In genomic region chr11:100700710-100701109, GRCm38 (mm10) we compare ENCODE assay signal across 12 mouse cellular contexts. TPM values are rescaled to one million over a fixed set of nuclear protein-coding genes. Genes with fewer than 3 reads are reported as not detected.
DNase-seq lines count a peak whose midpoint lies in the region; ATAC-seq and TF ChIP-seq lines count a peak whose summit lies in the region.
"Had no signal": no experiment of that assay in that cellular context is flagged by ENCODE, and none has a peak within 500 bp of the region (broad histone marks: within the 10 kb centered on the region; RNA-seq: fewer than 3 reads in every experiment).

No protein-coding gene starts in this region.

- intact Hi-C loops in heart, adult 2 months (cut with DNase I): no loop called here

- no peak overlapping the region for H3K9ac ChIP-seq in heart, embryonic 13.5 days
- H3K9ac ChIP-seq in heart, adult 2 months (ENCODE audit: low read depth, low read length): no peak overlapping the region
- H3K9ac ChIP-seq in limb, embryonic 11.5 days (ENCODE audit: low read length): no peak overlapping the region
- H3K9ac ChIP-seq in limb, embryonic 12.5 days (replicated peaks): no peak overlapping the region

- no peak overlapping the region for H3K4me3 ChIP-seq in heart, embryonic 13.5 days
- no peak overlapping the region for H3K4me3 ChIP-seq in heart, adult 2 months
- no peak overlapping the region for H3K4me3 ChIP-seq in limb, embryonic 11.5 days (ENCODE audit: low read depth, low read length)
- H3K4me3 ChIP-seq in limb, embryonic 10.5 days: no peak overlapping the region
- peak overlapping the region; percentile 48; the same call in 1 of the 2 replicates for H3K4me3 ChIP-seq in embryonic facial prominence, embryonic 10.5 days
- H3K4me3 ChIP-seq in limb, embryonic 12.5 days (replicated peaks): no peak overlapping the region

- H3K4me1 ChIP-seq in heart, embryonic 13.5 days: peaks cover 17% of the 10 kb centered on the region
- peaks cover 8% of the 10 kb centered on the region for H3K4me1 ChIP-seq in heart, adult 2 months (ENCODE audit: control insufficient read depth, insufficient read depth, low read length)
- no peaks in the 10 kb centered on the region for H3K4me1 ChIP-seq in limb, embryonic 11.5 days (ENCODE audit: control insufficient read depth, insufficient read depth, low read length)
- peaks cover 39% of the 10 kb centered on the region for H3K4me1 ChIP-seq in limb, embryonic 10.5 days
- peaks cover 43% of the 10 kb centered on the region for H3K4me1 ChIP-seq in embryonic facial prominence, embryonic 10.5 days
- H3K4me1 ChIP-seq in limb, embryonic 12.5 days (replicated peaks): peaks cover 13% of the 10 kb centered on the region; the same call in 1 of the 2 replicates

- no peak for TF ChIP-seq POLR2A in heart, adult 2 months (IDR thresholded peaks at IDR 0.05; ENCODE audit: insufficient read depth, low read depth, low read length)

- no peaks in the 10 kb centered on the region for H3K79me2 ChIP-seq in heart, adult 2 months (replicated peaks; ENCODE audit: control insufficient read depth, insufficient read depth, low read length)

- no peak for TF ChIP-seq EP300 in heart, adult 2 months (IDR thresholded peaks at IDR 0.05; ENCODE audit: insufficient read depth, low read depth, low read length)

- H3K36me3 ChIP-seq in heart, embryonic 13.5 days: peaks cover 16% of the 10 kb centered on the region
- H3K36me3 ChIP-seq in heart, adult 2 months (ENCODE audit: control insufficient read depth, insufficient read depth, low read length): no peaks in the 10 kb centered on the region
- peaks cover 3% of the 10 kb centered on the region; the same call in 1 of the 2 replicates for H3K36me3 ChIP-seq in limb, embryonic 11.5 days (ENCODE audit: control insufficient read depth, insufficient read depth, low read length)
- peaks cover 15% of the 10 kb centered on the region for H3K36me3 ChIP-seq in limb, embryonic 10.5 days
- H3K36me3 ChIP-seq in embryonic facial prominence, embryonic 10.5 days (replicated peaks): peaks cover 15% of the 10 kb centered on the region
- peaks cover 15% of the 10 kb centered on the region for H3K36me3 ChIP-seq in limb, embryonic 12.5 days

- 0 out of 2 replicates have a peak, but pooled peaks cover 8% of the 10 kb centered on the region for H3K27me3 ChIP-seq in heart, embryonic 13.5 days (replicated peaks)
- H3K27me3 ChIP-seq in heart, adult 2 months (ENCODE audit: control insufficient read depth, insufficient read depth, low read length): no peaks in the 10 kb centered on the region
- no peaks in the 10 kb centered on the region for H3K27me3 ChIP-seq in limb, embryonic 11.5 days (ENCODE audit: control insufficient read depth, insufficient read depth, low read length)
- peaks cover 7% of the 10 kb centered on the region; the same call in 1 of the 2 replicates for H3K27me3 ChIP-seq in limb, embryonic 10.5 days (ENCODE audit: low read depth, poor library complexity, severe bottlenecking)
- peaks cover 9% of the 10 kb centered on the region; the same call in 1 of the 2 replicates for H3K27me3 ChIP-seq in embryonic facial prominence, embryonic 10.5 days (replicated peaks; ENCODE audit: low read depth, poor library complexity, severe bottlenecking)
- H3K27me3 ChIP-seq in limb, embryonic 12.5 days: 0 out of 2 replicates have a peak, but pooled peaks cover 7% of the 10 kb centered on the region

- DNase-seq in heart, adult 2 months: no peak
- DNase-seq in limb, embryonic 11.5 days (ENCODE audit: low spot score): no peak
- DNase-seq in limb, embryonic 10.5 days (ENCODE audit: low spot score): no peak
- DNase-seq in embryonic facial prominence, embryonic 10.5 days (ENCODE audit: low spot score): no peak
- no peak for DNase-seq in MN1 (ENCODE audit: low spot score)
- DNase-seq in adrenal gland, adult (ENCODE audit: inconsistent age in 2 of 2, low spot score in 1 of 2): no peak

- no peak overlapping the region for H3K27ac ChIP-seq in heart, embryonic 13.5 days (replicated peaks)
- H3K27ac ChIP-seq in heart, adult 2 months: no peak overlapping the region
- no peak overlapping the region for H3K27ac ChIP-seq in limb, embryonic 11.5 days (replicated peaks; ENCODE audit: low read depth, low read length)
- no peak overlapping the region for H3K27ac ChIP-seq in limb, embryonic 10.5 days
- H3K27ac ChIP-seq in embryonic facial prominence, embryonic 10.5 days (replicated peaks): no peak overlapping the region
- H3K27ac ChIP-seq in limb, embryonic 12.5 days: no peak overlapping the region

- 70% methylated on average over 3 of the region's 3 CpGs for WGBS in heart, embryonic 13.5 days
- 83% methylated on average over 3 of the region's 3 CpGs for WGBS in heart, adult 2 months
- 73% methylated on average over 3 of the region's 3 CpGs for WGBS in limb, embryonic 11.5 days
- WGBS in limb, embryonic 10.5 days: 75% methylated on average over 3 of the region's 3 CpGs
- 75% methylated on average over 3 of the region's 3 CpGs for WGBS in embryonic facial prominence, embryonic 10.5 days
- 73% methylated on average over 3 of the region's 3 CpGs for WGBS in limb, embryonic 12.5 days

- TF ChIP-seq CTCF in heart, adult 2 months (IDR thresholded peaks at IDR 0.05): no peak

- ATAC-seq in heart, embryonic 13.5 days (ENCODE audit: extremely low read depth, insufficient number of reproducible peaks, low FRiP score, low TSS enrichment): no peak
- no peak for ATAC-seq in limb, embryonic 11.5 days (ENCODE audit: insufficient number of reproducible peaks, low FRiP score, low TSS enrichment, low read depth)
- no peak for ATAC-seq in limb, embryonic 12.5 days (ENCODE audit: insufficient number of reproducible peaks, insufficient read depth, low FRiP score, low TSS enrichment, low read depth)

- H3K9me3 ChIP-seq in heart, embryonic 13.5 days: no peaks in the 10 kb centered on the region
- H3K9me3 ChIP-seq in limb, embryonic 11.5 days (ENCODE audit: control insufficient read depth, low read length): no peaks in the 10 kb centered on the region
- H3K9me3 ChIP-seq in limb, embryonic 10.5 days (replicated peaks): no peaks in the 10 kb centered on the region
- H3K9me3 ChIP-seq in embryonic facial prominence, embryonic 10.5 days: no peaks in the 10 kb centered on the region
- no peaks in the 10 kb centered on the region for H3K9me3 ChIP-seq in limb, embryonic 12.5 days

- 0 out of 2 replicates have a peak overlapping the region, but pooled peaks have one; percentile 58 for H3K4me2 ChIP-seq in heart, embryonic 13.5 days
- peak overlapping the region; percentile 34; the same call in 1 of the 2 replicates for H3K4me2 ChIP-seq in limb, embryonic 11.5 days (ENCODE audit: low read depth, severe bottlenecking)
- peak overlapping the region; percentile 54 for H3K4me2 ChIP-seq in limb, embryonic 12.5 days

RNA-seq across cellular contexts. Expression of gene Dhx58, which starts 3.4 kb away (rescaled TPM):
- 1.5 and 1.9 TPM in 2 replicates for polyA plus RNA-seq in heart, embryonic 13.5 days (2015; fragmentation: Nextera tagmentation; extraction: Ambion mirVana)
- under 1 TPM; 0.55 to 0.70 TPM for total RNA-seq in heart, adult 2 months (2021)
- 2.8 and 3.0 TPM in 2 replicates for polyA plus RNA-seq in heart, adult 2 months (2012; rRNA removed)
- polyA plus RNA-seq in limb, embryonic 11.5 days (2014; fragmentation: Nextera tagmentation; extraction: Ambion mirVana): 2.0 and 2.8 TPM in 2 replicates
- 3.1 and 4.4 TPM in 2 replicates for polyA plus RNA-seq in limb, embryonic 10.5 days (2016; fragmentation: Nextera tagmentation; extraction: Ambion mirVana)
- polyA plus RNA-seq in embryonic facial prominence, embryonic 10.5 days (2016; fragmentation: Nextera tagmentation; extraction: Ambion mirVana): 3.3 and 3.6 TPM in 2 replicates
- 3.3 and 3.8 TPM in 2 replicates for polyA plus RNA-seq in limb, embryonic 12.5 days (2016; fragmentation: Nextera tagmentation; extraction: Ambion mirVana)

RNA-seq across cellular contexts. Expression of gene Zfp385c, which starts 8.5 kb away (rescaled TPM):
- polyA plus RNA-seq in heart, embryonic 13.5 days (2015; fragmentation: Nextera tagmentation; extraction: Ambion mirVana): 0.09 and 0.51 TPM in 2 replicates
- under 1 TPM; 0.34 to 0.48 TPM for total RNA-seq in heart, adult 2 months (2021)
- 0.59 and 0.61 TPM in 2 replicates for polyA plus RNA-seq in heart, adult 2 months (2012; rRNA removed)
- 0.19 and 0.57 TPM in 2 replicates for polyA plus RNA-seq in limb, embryonic 11.5 days (2014; fragmentation: Nextera tagmentation; extraction: Ambion mirVana)
- polyA plus RNA-seq in limb, embryonic 10.5 days (2016; fragmentation: Nextera tagmentation; extraction: Ambion mirVana): 0.15 and 0.16 TPM in 2 replicates
- polyA plus RNA-seq in embryonic facial prominence, embryonic 10.5 days (2016; fragmentation: Nextera tagmentation; extraction: Ambion mirVana): 1.2 TPM in 2 replicates
- polyA plus RNA-seq in limb, embryonic 12.5 days (2016; fragmentation: Nextera tagmentation; extraction: Ambion mirVana): 0.70 and 0.74 TPM in 2 replicates
- total RNA-seq: megakaryocyte, adult 5-6 weeks; neutrophil, adult 5-6 weeks had no signal

RNA-seq across cellular contexts. Expression of gene Kat2a, which starts 11.6 kb away (rescaled TPM):
- 33.4 and 34.7 TPM in 2 replicates for polyA plus RNA-seq in heart, embryonic 13.5 days (2015; fragmentation: Nextera tagmentation; extraction: Ambion mirVana)
- 10 to 100 TPM; 13.1 to 14.0 TPM for total RNA-seq in heart, adult 2 months (2021)
- polyA plus RNA-seq in heart, adult 2 months (2012; rRNA removed): 18.9 and 21.7 TPM in 2 replicates
- 60.1 and 68.9 TPM in 2 replicates for polyA plus RNA-seq in limb, embryonic 11.5 days (2014; fragmentation: Nextera tagmentation; extraction: Ambion mirVana)
- 77.2 and 87.7 TPM in 2 replicates for polyA plus RNA-seq in limb, embryonic 10.5 days (2016; fragmentation: Nextera tagmentation; extraction: Ambion mirVana)
- 72.4 and 80.6 TPM in 2 replicates for polyA plus RNA-seq in embryonic facial prominence, embryonic 10.5 days (2016; fragmentation: Nextera tagmentation; extraction: Ambion mirVana)
- 64.0 and 65.8 TPM in 2 replicates for polyA plus RNA-seq in limb, embryonic 12.5 days (2016; fragmentation: Nextera tagmentation; extraction: Ambion mirVana)

RNA-seq across cellular contexts. Expression of gene Hspb9, which starts 12.9 kb away (rescaled TPM):
- 0.21 TPM in 1 of 2 replicates, not detected in the other for polyA plus RNA-seq in heart, embryonic 13.5 days (2015; fragmentation: Nextera tagmentation; extraction: Ambion mirVana)
- total RNA-seq in heart, adult 2 months (2021): not detected
- polyA plus RNA-seq in heart, adult 2 months (2012; rRNA removed): 0.50 and 0.62 TPM in 2 replicates
- 0.24 and 0.41 TPM in 2 replicates for polyA plus RNA-seq in limb, embryonic 11.5 days (2014; fragmentation: Nextera tagmentation; extraction: Ambion mirVana)
- polyA plus RNA-seq in limb, embryonic 10.5 days (2016; fragmentation: Nextera tagmentation; extraction: Ambion mirVana): 0.31 and 0.56 TPM in 2 replicates
- polyA plus RNA-seq in embryonic facial prominence, embryonic 10.5 days (2016; fragmentation: Nextera tagmentation; extraction: Ambion mirVana): 0.56 TPM in 1 of 2 replicates, not detected in the other
- polyA plus RNA-seq in limb, embryonic 12.5 days (2016; fragmentation: Nextera tagmentation; extraction: Ambion mirVana): 0.47 TPM in 1 of 2 replicates, not detected in the other
- total RNA-seq: left cerebral cortex, postnatal 25 days; megakaryocyte, adult 5-6 weeks; neutrophil, adult 5-6 weeks had no signal
- polyA plus RNA-seq: embryonic facial prominence, embryonic 11.5 days had no signal

RNA-seq across cellular contexts. Expression of gene Rab5c, which starts 37.3 kb away (rescaled TPM):
- polyA plus RNA-seq in heart, embryonic 13.5 days (2015; fragmentation: Nextera tagmentation; extraction: Ambion mirVana): 13.4 and 13.6 TPM in 2 replicates
- 10 to 100 TPM; 53.0 to 56.3 TPM for total RNA-seq in heart, adult 2 months (2021)
- polyA plus RNA-seq in heart, adult 2 months (2012; rRNA removed): 69.3 and 97.8 TPM in 2 replicates
- polyA plus RNA-seq in limb, embryonic 11.5 days (2014; fragmentation: Nextera tagmentation; extraction: Ambion mirVana): 45.8 and 68.7 TPM in 2 replicates
- 13.1 and 16.8 TPM in 2 replicates for polyA plus RNA-seq in limb, embryonic 10.5 days (2016; fragmentation: Nextera tagmentation; extraction: Ambion mirVana)
- polyA plus RNA-seq in embryonic facial prominence, embryonic 10.5 days (2016; fragmentation: Nextera tagmentation; extraction: Ambion mirVana): 13.0 and 13.1 TPM in 2 replicates
- 14.3 and 24.3 TPM in 2 replicates for polyA plus RNA-seq in limb, embryonic 12.5 days (2016; fragmentation: Nextera tagmentation; extraction: Ambion mirVana)
